Mouse (Mus musculus): ENCODE data around the gene Mlec.
"Not testable (repeated sequence)": the region's sequence is repeated elsewhere in the genome, so short reads cannot be mapped to it uniquely, and the experiment has no call there.

The Mlec gene

DNA sequence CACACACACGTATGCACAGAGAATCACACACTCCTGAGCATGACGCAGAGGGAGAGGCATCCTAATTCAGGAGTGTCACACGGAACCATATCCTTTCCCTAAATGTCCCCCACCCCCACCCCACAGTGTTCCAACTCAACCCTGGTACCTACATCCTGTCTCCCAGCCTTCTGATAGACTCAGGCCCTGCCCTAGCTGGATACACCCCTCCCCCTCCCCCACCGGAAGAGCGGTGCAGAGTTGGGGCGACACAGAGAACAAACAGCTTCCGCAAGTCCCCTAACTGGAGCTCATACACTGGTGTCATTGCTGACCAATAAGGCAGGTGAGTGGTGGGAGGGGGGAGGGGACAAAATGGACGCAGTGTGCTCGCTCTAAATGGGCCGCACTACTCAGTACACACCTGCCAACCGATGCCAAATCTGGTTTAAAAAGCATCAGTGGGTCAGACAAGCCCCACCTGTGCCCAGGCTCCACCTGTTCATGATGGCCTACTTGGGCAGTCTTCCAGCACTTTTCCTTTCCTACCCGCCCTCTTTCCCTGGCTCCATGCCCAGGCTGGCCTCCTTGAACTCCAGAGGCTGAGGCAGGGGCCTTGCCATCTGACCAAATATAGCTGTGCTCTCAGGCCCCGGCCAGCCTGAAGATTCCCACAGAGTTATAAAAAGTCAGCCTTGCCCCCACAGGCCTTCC lies 23.4 kb upstream of the Mlec start:
- no peak for DNase-seq (ENCODE audit: low read depth, low spot score)

DNA sequence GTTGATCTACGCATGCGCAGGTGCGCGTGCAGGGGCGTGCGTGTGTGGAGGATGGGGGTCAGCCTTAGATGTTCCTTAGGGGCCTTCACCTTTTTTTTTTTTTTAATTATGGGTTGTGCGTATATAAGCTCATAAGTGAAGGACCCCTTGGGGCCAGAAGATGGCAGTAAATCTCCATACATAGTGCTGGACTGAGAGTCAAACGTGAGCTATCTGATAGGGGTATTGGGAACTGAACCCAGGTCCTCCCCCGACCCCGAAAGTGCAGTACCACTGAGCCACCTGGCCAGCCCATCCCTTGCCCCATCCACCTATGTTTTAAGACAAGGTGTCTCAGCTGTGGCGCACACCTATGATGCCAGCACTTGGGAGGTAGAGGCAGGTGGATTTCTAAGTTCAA lies 21.6 kb upstream of the Mlec start:
- no peak for DNase-seq (ENCODE audit: low read depth, low spot score)

DNA sequence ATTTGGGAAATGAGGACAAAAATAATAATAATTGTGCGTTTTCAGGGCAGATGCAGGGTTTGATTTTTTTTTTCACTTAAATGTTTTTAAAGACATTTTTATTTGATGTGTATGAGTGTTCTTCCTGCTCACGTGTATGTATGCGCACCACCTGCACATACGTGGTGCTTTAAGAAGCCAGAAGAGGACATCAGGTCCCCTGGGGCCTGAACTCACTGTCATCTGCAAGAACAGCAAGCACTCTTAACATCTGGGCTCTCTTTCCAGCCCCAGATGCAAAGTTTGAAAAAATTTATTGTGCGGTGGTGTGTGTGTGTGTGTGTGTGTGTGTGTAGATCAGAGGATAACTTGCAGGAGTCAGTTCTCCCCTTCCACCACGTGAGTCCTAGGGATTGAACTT lies 19.9 kb upstream of the Mlec start:
- no peak for DNase-seq (ENCODE audit: low read depth, low spot score)

DNA sequence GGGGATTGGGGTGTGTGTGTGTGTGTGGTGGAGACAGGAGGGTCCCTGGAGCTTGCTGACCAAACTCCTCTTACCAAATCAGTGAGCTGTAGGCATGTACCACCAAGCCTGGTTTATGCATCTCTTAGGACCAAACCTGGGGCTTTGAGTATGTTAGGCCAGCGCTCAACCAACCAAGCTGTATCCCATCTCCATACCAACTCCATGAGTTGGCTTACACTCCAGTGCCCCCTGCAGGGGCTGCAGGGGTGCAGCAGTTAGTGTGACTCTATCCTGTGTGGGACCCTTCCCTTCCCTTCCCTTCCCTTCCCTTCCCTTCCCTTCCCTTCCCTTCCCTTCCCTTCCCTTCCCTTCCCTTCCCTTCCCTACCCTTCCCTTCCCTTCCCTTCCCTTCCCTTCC lies 16.6 kb upstream of the Mlec start:
- DNase-seq (ENCODE audit: low read depth, low spot score): no peak

DNA sequence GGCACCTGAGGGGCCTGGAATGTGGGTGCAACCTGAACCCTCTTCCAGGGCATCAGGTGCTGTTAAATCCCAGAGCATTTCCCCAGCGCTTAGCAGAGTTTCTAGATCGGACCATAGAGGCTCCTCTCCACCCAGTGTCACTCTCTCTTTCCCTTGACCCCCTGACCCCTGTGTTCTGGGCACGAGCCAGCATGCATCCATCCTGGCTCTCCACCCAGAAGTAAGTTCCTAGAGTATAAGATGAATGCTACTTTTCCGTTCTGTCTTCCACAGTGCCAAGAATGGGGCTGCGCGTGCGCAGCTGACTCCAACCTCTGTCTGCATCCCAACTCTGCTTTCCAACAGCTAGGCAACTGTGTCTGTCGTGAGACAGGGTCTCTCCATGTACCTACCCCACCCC lies 12.2 kb upstream of the Mlec start:
- no peak for DNase-seq (ENCODE audit: low read depth, low spot score)

DNA sequence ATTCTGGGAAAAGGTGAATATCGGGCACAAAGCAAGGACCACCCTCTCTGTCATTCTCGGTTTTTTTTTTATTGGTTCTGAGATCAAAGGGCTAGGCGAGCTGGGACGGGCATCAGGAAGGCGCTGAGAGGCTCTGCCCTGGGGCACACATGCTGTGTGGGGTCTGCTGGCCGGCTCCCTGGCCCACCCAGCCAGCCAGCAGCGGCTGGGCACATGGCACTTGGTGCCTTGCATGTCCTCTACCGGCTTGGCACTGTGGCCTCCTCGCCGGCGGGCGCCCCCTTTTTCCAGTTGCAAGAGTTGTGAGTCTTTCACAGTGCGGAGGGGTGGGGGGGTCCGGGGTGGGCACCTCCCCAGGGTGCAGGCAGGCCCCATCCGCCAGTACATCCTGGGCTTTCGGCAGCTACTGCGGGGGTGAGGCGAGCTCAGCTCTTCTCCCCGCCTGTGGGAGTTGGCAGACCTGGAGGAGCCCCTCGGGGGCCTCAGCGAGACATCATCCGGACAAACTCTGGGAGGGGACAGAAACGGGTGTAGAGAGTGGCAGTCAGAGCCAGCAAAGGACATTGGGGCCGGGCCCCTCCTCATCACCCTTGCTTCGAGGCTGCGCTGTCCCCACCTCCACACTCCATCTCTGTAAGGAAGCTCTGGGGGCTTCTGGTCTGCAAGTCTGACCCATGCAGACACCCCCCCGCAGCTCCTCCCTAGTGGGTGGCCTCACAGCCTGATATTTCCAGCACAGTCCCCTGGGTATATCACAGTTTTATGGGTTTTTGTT lies 10.8 kb upstream of the Mlec start:
- no peak for DNase-seq (ENCODE audit: low read depth, low spot score)

DNA sequence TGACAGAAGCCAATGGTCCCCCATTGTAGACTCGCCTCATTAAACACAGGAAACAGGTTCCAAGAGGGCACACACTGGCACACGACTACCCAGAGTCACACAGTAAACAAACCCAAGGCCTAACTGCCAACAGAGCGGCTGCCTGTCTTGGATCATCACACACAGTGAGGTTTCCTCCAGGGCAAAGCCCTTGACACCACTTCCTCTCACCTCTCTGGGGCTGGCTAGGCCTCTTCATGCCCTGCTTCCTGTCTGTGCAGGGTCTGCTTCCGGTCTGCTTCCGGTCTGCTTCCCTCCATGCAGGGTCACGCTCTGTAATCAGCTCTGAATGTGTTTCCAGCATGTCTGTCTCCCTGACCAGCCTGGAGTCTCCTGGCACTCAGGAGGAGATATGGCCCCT lies 9.4 kb upstream of the Mlec start:
- no peak for DNase-seq (ENCODE audit: low read depth, low spot score)

DNA sequence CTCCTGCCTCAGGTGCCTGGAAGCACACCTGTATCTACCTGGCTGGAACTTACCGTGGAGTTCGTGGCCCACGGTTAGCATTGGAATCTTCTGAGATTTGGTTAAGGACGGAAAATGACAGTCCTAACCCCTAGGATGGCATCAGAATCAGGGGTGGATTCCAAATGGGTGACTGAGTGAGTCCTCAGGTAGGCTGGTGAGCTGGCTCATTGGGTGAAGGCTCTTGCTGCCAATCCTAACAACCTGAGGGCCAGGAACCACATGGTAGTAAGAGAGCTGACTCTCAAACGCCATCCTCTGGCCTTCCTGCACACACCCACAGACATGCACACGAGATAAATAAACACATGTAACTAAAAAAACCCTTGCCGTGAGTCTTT lies 8.8 kb upstream of the Mlec start:
- DNase-seq (ENCODE audit: low read depth, low spot score): no peak

DNA sequence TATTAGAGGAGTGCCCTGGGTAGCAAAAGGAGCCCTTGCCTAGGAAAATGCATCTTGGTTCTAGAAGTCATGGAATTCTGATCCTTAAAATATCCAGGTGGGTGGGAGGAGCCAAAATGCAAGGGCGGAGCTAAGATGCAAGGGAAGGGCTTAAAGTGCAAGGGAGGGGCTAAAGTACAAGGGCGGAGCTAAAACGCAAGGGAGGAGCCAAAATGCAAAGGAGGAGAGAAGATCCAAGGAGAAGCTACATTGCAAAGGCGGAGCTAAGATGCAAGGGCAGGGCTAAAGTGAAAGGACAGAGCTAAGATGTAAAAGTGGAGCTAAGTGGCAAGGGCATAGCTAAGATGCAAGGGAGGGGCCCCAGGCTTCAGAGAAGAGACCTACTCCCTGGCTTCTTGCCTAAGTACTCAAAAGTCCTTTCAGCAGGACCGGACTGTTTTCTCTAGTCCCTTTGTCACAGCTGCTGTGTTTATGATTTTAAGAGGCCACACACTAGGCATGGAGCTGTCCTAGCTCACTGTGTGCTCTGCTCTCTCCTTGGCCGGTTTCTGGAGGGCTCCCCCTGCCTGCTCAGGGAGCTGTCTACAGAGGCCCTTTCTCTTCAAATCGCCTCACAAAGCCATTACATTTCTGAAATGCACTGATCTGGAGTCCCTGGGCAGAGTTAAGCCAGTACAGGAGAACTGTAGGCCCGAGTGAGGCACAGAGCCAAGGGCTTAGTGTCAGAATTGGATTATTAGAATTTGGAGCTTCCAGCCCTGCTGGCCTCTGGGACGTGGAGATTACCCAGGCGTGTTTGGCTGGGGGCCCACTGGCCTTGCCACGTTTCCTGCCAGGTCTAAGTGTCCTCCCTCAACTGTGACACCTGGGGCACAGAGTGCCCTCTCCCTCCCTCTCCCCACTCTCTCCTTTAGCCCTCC lies 8.2 kb upstream of the Mlec start:
- DNase-seq (ENCODE audit: low read depth, low spot score): no peak

DNA sequence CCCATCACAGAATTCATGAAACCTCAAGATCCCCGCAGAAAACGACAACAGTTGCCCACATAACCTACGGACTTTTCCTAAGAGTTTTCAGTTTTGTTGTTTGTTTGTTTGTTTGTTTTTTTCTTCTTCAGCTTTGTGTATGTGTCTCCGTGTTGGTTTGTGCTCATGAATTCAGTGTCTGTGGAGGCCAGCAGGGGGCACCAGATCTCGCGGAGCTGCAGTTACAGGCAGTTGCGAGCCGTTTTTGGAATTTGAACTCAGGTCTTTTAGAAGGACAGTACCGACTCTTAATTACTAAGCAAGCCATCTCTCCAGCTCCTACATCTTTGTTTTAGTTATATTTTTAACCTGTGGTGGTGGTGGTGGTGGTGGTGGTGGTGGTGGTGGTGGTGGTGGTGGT lies 7.4 kb upstream of the Mlec start:
- no peak for DNase-seq (ENCODE audit: low read depth, low spot score)

DNA sequence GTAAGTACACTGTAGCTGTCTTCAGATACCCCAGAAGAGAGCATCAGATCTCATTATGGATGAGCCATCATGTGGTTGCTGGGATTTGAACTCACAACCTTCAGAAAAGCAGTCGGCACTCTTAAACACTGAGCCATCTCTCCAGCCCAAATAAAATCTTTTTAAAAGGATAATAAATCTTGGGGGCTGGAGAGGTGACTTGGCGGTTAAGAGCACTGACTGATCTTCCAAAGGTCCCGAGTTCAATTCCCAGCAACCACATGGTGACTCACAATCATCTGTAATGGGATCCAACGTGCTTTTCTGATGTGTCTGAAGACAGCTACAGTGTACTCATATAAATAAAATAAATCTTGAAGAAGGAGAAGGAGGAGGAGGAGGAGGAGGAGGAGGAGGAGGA lies 6.5 kb upstream of the Mlec start:
- not testable (repeated sequence) for DNase-seq (ENCODE audit: low read depth, low spot score)

DNA sequence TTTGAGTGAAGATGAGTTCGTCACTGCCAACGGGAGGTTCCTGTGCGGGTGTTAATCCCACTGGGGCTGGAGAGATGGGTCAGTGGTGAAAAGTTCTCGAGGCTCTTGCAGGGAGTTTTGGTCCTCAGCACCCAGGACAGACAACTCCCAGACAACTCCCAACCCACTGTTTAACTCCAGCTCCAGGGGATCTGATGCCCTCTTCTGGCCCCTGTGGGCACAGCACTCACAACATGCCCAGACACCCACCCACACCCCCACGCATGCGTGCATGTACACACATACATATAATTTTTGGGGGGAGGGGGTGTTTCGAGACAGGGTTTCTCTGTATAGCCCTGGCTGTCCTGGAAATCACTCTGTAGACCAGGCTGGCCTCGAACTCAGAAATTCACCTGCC lies 5.6 kb upstream of the Mlec start:
- no peak for DNase-seq (ENCODE audit: low read depth, low spot score)

DNA sequence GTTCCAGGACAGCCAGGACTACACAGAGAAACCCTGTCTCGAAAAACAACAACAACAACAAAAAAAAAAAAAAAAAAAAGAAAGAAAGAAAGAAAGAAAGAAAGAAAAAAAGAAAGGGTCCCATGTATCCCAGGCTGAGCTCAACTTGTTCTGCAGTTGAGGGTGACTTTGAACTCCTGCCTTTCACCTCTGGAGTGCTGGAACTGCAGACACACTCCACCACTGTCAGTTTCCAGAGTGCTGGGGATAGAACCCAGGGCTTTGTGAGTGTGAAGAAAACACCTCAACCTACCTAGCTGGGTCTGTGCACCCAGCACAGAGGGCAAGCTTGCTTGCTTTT lies 3.9 kb upstream of the Mlec start:
- DNase-seq (ENCODE audit: low read depth, low spot score): not testable (repeated sequence)

DNA sequence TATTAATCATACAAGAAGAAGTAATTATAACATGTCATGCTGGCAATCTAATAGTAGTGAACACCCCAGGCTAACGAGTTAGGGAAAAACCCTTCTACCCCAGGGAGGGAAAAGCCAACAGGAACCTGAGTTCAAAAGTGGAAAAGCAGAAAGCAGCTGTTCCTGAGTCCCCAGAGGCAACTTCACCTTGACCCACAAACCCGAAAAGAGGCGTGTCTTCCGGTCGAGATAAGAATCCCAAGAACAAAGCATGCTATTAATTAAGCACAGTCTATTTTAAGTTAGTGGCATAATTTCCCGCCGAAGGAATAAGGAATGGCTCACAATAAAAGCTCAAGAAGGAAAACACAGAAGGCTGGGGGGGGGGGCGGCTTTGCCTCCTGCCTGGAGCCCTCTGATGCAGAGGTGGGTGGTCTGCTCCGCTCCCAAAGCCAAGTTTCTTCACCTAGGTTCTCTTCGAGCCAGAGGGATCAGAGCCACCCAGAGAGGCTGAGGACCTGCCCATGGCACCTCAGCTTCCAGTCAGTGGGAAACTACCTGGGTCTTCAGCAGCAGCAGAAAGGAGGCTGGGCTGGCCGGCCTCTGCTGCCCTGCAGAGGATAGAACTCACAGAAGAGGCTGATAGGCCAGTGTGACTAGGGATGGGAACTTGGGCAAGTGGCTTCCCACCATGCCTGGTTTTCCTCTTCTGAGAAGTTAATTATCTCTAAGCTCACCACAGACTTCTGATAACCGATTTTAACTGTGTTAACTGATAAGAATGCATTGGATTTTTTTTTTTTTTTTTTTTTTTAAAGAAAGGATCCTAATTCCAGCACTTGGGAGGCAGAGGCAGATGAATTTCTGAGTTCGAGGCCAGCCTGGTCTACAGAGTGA lies 3.3 kb upstream of the Mlec start:
- no peak for DNase-seq (ENCODE audit: low read depth, low spot score)

DNA sequence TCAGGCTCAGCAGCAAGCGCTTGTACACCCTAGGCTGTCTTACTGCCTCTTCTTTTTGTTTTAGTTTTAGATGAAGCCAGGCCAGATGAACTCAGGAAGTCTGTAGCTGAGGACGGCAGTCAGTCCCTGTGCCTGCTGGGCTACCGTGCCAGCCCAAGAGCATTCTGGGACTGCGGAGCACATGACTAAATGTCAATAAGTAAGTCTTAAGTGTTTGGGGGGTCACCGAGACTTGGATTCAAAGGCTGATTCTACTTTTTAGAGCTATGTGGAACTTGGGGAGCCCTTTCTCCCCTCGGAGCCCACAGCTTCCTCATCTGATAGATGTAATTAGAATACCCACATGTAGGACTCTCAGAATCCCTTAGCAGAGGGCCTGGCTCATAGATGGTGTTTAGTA lies 2.7 kb upstream of the Mlec start:
- no peak for DNase-seq (ENCODE audit: low read depth, low spot score)

DNA sequence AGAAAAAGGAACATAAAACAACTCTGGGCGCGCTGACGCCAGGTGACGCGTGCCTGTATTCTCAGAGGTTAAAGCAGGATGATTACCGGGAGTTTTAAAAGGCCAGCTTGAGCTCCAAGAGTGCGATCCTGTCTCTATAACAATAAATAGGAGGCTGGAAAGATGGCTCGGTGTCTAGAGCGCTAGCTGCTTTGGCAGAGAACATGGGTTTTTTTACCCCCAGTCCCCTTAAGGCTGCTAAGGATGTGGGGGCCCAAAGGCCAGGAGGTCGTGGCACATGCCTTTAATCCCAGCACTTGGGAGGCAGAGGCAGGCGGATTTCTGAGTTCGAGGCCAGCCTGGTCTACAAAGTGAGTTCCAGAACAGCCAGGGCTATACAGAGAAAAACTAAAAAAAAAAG lies 1.2 kb upstream of the Mlec start:
- no peak for DNase-seq (ENCODE audit: low read depth, low spot score)

DNA sequence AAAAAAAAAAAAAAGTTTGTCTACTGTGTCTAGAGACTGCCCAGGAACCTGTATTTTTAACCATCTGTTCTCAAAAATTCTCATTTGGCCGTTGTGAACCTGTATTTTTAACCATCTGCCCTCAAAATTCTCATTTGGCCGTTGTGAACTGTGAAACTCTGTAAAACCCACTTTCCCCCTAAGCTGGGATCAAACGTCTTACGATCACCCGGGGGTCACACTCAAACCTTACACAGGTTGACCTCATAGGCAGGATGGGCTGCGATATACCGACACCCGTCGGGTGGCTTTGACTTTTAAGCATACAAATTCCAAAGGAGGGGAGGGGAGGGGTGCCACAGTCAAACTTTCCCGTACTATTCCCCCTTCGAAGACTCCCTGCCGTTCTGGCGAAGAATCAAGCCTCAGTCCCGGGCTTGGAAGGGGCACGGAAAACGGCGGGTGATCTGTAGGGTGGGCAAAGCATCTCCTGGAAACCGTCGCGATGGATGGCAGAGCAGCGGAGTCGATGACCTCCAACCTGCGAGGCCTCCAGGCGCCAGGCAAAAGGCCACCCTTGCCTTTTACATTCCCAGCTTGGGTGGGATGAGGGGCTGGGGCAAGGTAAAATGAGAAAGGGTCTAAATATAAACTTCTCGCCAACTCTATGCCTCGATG lies 918 bp downstream of the Mlec start:
- no peak for DNase-seq (ENCODE audit: low read depth, low spot score)

DNA sequence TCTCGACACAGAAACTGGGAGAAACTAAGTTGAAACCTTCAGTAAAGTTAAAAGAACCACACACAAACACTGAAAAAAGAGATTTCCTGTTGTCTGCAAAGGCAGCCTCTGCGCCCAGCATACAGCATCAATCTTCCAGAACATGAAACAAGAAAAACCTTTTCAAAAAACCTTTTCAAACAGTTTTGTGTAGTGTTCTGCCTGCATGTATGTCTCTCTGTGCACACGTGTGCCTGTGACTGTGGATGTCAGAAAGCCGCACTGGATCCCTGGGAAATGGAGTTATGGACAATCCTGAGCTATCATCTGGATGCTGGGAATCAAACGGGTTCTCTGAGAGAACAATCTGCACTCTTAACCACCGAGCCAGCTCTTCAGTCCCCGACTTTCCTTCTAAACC lies 1.6 kb downstream of the Mlec start:
- DNase-seq (ENCODE audit: low read depth, low spot score): no peak

DNA sequence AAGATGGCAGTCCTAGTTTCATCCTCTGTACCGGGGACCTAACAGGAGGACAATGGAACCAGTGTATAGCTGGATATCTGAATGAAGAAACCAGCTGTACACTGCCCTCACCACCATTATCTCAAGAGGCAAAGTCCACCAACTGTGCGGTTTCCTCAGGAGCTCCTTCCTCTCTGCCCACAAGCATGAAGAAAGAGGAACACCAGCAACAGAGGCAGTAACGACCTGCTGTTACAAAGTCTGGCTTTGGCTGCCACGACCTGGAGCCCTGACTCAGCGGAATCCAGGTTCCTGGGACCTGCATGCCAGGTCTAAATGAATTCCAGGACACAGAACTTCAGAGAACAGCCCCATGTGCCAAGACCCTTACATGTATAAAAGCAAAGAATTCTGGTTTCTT lies 2.1 kb downstream of the Mlec start:
- DNase-seq (ENCODE audit: low read depth, low spot score): no peak

DNA sequence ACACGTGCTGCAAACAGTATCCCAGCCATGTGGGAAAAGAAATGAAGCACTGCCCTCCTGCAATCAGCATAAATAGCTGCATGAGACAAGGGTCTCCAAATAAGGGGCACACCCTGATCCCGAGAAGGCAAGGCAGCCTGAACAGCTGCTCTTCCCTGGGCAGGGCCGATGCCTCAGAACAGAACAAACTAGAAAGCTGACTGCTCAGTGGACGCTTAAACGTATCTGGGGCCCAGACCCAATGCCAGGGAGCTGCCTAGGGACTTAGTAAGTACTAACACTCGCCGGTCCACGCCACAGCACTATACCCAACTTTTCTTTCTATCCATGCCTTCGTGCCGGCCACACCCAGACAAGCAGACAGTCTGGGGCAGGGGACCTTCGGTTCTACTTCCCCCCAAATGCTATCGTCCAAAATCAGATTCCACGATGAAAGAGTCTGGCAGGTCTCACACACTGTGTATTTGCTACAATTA lies 2.8 kb downstream of the Mlec start:
- DNase-seq (ENCODE audit: low read depth, low spot score): no peak

Data from retina, adult 2 months (tissue).